Mouse (Mus musculus) G1E (cell line): ENCODE results near the gene Copz1.

ENCODE experiments used
- CTCF ChIP-seq: IDR thresholded peaks from 2 replicates; pipeline ENCODE4 v1.5.1; 2012; ENCODE audit warnings: low read depth, low read length, inconsistent platforms, mixed read lengths
- GATA1 ChIP-seq: IDR thresholded peaks from 2 replicates; pipeline ENCODE4 v1.6.1; 2012; ENCODE audit warnings: borderline replicate concordance, low read length, inconsistent platforms, mixed read lengths
- GATA2 ChIP-seq: IDR thresholded peaks from 2 replicates; pipeline ENCODE4 v1.6.1; 2012; ENCODE audit warnings: low read depth, low read length, inconsistent platforms, borderline replicate concordance
- POLR2AphosphoS5 ChIP-seq: IDR thresholded peaks from 2 replicates; pipeline ENCODE4 v1.6.1; 2012; ENCODE audit warnings: low read depth, low read length, inconsistent platforms; ENCODE audit not compliant: insufficient replicate concordance
- TAL1 ChIP-seq: conservative IDR thresholded peaks from 2 replicates; pipeline ENCODE4 v1.6.1; 2012; ENCODE audit warnings: low read depth, low read length, inconsistent platforms, mixed read lengths

DNA sequence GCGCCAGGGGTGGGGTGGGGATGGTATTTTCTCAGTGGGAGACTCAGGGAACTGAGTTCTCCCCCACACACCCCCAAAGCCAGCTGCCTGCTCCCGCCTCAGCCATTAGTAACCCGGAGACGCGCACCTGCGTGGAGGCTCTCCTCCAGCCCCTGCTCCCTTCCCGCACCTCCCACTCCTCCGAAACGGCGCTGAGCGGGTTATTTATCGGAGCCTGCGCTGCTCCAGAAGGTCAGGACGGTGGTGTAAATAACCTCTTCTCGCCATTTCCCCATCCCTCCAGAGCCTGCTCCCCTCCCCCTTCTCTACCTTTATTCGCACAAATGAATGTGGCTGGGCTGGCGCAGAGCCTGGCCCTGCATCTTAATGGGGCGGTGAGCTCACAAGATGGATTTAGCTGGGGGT is 27.6 kb downstream of the Copz1 start:
- TF ChIP-seq CTCF = no peak
- TF ChIP-seq GATA1 = no peak
- TF ChIP-seq TAL1 = no peak
- no peak for TF ChIP-seq POLR2AphosphoS5
- no peak for TF ChIP-seq GATA2
